Mouse (Mus musculus): ENCODE results near the gene Cdkal1.

Cdkal1 gene

DNA sequence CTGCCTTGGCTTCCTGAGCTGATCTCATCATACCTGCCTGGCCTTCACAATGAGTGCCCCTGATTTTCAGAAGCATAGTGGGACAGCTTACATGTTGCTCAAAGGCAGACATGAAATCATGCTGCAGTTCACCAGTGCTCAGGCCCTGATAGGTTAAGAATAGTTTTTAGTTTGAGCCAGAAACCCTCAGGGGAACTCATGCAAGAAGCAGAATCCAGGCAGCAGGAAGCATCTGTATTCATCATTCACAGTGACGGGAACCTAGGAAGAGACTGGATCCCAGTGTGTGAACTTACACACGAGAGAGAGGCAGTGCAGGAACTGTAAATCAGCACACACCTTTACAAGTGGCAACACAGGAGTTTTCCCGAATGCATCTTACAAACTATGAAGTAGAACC lies 441.0 kb downstream of the Cdkal1 start:
- no peak for DNase-seq (ENCODE audit: low spot score in 2 of 2)

DNA sequence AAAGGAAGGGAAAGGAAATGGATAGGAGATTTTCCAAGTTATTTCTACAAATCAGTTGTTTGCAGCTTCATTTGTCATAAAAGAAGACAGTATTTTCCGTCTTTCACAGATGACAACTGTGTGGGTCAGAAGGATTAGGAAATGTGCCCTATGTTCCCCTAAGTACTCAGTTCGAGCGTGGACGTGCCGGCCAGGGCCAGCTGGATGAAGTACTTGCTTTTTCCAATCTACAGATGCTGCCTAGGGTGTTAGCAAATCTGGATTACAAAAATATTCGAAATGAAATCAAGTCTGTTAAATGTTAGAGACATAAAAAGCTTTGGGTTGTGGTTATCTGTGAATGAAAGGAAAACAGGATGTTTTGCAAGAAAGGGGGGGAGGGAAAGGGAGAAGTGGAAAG lies 444.3 kb downstream of the Cdkal1 start:
- DNase-seq (ENCODE audit: low spot score in 2 of 2): no peak

DNA sequence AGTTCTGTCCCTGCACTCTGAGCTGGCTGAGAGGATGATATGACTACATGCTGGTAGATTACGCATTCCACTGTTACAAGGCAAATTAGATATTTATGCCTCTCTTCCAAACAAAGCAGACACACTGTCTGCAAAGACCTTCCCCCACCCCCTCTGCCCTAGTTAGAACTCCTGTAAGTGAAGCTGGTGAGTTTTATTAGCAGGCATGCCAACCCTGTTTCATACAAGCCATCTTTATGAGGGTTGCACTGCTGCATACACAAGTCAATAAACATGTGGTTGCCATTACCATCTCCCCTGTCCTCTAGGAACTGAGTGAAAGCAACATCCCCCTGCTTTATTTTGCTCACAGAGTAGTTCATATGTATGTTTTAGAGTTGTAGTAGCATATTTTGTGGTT lies 447.9 kb downstream of the Cdkal1 start:
- DNase-seq (ENCODE audit: low spot score in 2 of 2): no peak

DNA sequence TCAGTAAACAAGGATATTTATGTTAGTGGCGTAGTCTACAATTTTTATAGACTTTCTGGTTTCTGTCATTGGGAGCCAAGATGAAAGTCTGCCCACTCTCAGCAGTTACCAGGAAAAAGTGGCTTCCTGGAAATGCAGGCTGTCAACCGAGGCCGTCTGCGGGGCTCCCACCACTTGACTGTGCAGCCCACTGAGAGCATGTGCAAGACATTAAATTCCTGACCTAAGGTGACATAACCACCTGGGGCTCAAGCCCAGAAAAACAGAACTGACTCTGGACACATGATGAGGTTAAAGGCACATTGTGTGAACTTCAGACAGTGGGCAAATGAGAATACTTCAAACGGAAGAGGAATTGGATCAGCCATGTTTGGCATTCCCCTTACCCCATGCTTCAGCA lies 450.2 kb downstream of the Cdkal1 start:
- no peak for DNase-seq (ENCODE audit: low spot score in 2 of 2)

DNA sequence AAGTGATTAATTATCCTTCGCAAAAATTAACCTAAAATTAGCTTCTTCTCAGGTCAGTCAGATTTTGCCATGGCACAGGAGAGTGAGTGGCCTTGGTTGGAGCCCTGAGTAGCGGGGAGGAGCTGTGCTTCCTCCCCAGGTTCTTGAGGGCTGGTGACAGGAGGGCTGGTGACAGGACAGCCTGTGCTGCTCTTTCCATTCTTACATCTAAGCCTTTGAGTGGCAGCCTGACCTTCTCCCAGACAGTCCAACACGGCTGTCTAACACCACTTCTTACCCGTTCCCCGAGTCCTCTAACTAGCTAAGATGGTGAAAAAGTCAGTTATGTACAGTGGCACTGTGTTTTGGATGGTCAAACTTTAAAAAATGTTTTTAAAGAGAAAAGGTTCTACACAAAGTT lies 452.3 kb downstream of the Cdkal1 start:
- no peak for DNase-seq (ENCODE audit: low spot score in 2 of 2)

DNA sequence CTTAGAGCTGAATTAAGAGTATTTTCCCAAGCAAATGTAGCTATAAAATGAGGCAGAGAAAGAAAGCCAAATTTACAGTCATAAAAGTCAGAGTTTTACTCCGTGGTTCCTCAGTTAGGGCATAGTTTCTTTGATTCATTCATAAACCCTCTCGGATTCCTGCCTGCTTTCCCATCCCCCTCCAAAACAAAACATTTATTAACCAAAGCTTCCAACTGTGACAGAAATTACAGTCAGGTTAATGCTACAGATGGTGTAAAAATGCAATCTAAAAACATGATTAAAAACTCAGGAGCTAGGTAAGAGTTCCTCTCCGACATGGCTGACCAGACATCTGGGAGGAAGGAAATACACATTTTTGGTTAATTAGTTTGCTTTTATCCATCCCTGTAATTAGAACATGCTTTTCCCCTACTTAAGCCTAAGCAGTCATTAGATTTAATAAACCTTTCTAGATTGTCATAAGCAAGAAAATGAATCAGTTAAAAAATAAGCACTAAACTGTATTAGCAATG lies 452.9 kb downstream of the Cdkal1 start:
- no peak for DNase-seq (ENCODE audit: low spot score in 2 of 2)

DNA sequence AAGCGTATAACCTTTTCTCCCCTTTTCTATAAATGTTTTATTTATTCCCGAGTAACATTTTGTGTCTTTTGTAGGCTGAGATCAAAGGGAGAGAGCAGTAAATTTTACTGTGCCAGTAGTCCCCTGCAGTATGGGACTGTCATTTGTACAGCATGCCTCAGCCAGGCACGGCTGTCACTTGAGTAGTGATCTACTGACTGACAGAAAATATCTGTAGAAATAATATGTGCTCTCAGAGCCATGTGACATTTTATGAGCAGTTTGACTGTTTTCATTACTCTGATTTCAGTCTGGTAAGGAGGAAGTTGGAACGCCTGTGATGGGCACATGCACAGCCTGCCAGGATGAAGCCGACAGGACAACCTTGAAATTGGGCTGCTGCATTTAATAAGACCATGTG lies 455.6 kb downstream of the Cdkal1 start:
- no peak for DNase-seq (ENCODE audit: low spot score in 2 of 2)

DNA sequence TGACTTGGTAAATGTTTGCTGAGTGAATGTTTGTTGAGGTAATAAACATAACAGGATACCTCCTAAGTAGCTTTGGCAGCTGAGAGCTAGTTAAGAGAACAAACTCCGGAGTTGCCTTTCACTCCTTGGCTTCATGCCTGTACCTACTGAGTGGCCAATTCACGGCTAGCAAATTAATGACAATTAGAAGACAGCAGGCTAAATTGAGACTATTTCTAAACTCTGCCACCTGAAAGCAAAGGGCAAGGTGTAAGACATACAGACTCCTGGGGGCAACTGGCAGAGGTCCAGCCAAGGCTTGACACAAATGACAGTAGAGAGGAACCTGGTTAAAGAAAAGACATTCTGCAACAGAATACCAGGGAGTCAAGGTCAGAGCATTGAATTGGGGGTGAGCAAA lies 457.0 kb downstream of the Cdkal1 start:
- no peak for DNase-seq (ENCODE audit: low spot score in 2 of 2)

DNA sequence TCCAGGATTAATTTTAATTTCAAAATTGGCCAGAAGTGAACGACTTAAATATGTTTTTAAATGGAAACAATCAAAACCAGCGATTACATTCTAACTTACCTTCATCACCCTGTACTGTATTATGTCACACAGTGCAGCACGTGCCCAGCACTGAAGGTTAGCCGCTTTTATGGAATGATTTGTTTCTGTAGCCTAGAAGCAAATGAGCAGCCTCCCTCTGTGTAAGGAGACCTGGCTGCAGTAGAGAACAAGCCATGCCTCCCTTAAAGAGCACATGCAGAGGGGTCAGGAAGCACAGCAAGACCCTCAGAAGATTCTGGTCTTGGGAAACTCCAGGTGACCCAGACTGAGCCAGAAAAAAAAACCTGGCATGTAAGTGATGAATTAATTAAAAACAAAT lies 459.8 kb downstream of the Cdkal1 start:
- no peak for DNase-seq (ENCODE audit: low spot score in 2 of 2)

DNA sequence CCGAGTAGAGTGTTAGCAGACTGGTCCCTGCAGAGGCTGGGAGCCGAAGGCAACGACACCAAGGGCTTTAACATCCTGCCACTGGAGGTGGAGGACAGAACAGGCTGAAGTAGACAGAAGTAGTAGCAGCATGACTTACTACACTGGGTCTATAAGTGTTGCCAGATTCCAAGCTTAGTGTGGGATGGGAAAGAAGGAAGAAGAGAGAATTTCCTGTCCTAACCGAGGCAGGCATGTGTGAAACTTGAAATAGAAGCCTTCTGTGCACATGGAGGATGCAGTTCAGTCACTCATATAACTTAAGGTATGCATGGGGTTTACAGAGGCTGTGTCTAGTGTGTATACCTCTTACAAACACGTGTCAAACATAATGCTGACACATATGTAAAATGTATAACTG lies 465.4 kb downstream of the Cdkal1 start:
- no peak for DNase-seq (ENCODE audit: low spot score in 2 of 2)

DNA sequence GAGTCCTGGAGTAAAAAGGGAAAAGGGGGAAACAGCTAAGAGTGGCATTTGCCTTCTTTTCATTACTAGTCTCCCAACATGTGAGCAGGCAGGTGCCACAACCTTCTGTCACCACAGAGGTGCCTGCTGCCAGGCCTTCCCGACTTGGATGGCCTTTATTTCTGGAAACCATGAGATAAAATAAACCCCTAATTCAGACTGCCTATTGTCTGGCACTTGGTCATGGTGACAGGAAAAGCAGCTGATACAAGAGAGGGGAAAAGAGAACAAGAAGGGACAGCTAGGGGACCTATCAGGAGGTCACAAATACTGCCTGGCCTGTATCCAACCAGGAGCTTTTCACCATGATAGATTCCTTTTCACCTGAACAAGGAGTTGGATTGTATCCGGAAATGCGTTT lies 466.6 kb downstream of the Cdkal1 start:
- no peak for DNase-seq (ENCODE audit: low spot score in 2 of 2)

DNA sequence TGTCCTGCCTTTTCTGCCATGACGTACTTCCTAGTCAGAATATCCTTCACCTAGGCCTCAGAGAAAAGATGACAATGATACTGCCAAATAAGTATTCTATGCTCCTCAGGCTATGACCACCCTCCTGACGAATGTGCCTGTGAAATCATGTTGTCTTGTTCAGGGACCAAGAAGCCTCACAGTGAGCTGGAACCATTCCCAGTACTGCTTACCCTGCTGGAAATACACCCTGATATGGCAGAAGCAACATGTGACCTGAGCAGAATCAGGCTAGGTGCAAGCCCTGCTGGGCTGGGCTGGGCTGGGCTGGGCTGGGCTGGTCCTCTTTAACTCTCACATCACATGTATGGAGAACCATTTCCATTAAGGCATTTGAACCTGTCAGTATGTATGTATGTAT lies 477.9 kb downstream of the Cdkal1 start:
- no peak for DNase-seq (ENCODE audit: low spot score in 2 of 2)

DNA sequence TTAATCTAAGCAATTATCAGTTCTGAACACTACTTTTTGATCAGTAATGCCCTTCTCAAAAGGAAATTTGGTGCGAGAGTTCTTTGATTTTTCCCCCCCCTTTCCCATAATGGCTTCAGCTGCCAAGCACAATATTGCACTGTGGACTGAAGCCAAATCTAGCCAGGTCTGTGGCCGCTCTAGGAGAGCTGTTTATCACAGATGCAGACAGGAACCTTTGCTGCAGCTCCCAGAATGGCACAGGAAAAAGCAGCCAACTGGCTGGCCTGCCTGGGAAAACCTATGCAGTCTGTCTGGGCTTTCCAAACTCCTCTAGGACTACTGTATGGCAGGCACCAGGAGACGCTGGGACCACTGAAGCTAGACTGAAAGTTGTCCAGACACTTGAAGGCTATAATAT lies 483.6 kb downstream of the Cdkal1 start:
- DNase-seq (ENCODE audit: low spot score in 2 of 2): no peak

DNA sequence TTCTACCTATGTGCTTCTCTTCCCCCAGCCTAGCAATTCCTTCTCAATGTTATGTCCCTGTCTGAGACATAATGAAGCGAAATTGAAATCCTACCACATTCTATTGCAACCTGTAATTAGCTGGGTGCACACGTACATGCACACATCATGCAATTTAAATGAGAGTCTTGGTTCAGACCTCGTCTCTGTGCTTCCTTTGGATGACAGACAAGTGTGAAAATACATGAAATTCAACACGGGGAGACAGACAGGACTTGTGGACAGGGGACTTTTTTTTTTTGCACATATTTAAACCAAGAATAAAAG lies 484.1 kb downstream of the Cdkal1 start:
- DNase-seq (ENCODE audit: low spot score in 2 of 2): no peak

DNA sequence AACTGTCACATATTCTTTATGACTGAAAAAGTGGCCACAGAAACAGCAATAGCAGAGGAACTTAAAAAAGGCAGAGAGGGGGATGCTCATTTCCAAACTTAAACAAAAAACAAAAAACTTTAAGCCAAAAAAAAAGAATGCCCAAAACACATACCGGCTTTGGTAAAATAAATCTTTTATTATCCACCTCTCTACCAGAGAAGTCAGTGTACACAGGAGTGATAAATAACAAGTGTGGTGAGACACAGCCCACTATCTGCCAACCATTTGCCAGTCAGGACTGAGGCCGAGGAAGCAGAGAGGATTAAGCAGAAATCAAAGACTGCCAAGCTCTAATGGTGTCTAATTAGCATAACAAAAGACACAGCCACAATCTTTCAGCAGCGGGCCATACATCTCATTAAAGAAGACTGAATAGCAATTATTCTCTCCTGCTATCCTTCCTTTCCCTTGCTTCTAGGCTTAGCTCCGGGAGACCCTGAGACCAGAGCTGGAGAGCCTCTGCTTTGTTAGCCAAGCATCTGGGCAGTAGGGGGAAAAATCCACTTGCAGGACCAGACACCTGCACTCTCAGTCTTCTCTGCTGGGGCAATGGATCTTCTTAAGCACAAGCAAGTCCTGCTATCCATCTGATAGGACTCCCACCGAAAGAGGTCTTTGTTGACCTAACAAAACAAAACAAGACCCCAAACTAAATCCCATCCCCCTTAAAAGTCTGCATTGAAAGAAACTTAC lies 484.6 kb downstream of the Cdkal1 start:
- no peak for DNase-seq (ENCODE audit: low spot score in 2 of 2)

DNA sequence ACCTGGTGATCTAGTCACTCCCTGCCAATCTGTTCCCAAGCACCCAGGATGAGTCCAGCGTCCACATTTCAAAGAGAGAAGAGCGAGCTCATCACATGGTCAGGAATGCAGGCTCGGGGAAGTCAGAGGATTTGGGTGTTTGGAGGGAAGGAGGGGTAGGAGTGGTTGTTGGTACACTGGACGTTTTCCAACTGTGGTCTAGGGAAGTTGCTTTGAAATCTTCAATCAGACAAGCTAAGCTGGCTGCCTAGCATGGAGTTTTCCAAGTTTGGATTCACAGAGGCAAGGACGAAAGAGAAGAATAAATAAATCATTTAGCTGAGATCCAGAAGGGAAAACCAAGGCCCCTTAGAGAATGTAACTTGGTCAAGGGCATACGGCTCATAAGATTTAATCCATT lies 486.7 kb downstream of the Cdkal1 start:
- DNase-seq (ENCODE audit: low spot score in 2 of 2): no peak

DNA sequence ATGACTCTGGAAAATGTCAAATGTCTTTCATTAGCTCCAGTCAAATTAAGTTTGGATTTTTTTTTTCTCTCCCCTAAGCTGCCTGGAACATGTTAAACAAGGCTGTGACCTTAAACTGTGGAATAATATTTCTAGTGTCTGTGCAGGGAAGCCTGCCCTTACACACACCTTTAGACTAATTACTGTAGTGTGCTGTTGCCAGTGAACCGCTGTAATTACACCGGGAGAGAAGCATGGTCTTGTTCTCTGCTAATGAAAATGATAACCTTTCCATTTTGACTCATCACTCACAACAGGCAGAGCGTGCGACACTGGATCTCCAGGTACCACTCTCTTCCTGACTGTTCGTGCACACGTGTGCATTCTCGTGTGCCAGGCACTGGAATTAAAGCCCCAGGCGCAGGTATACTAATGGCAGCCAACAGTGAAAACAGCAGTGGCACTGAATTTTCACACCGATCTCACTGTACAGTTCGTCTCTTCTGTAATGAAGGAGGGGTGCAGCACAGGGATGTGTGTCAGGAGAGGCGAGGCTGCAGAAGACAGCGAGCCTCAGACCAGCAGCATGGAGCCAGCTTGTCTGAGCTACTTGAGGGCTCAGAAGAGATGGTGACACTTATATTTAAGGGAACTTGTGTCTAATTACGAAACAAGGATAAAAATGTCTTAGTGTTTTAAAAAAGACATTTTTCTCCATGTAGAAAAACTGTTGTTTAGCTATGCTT lies 490.4 kb downstream of the Cdkal1 start:
- no peak for DNase-seq (ENCODE audit: low spot score in 2 of 2)

DNA sequence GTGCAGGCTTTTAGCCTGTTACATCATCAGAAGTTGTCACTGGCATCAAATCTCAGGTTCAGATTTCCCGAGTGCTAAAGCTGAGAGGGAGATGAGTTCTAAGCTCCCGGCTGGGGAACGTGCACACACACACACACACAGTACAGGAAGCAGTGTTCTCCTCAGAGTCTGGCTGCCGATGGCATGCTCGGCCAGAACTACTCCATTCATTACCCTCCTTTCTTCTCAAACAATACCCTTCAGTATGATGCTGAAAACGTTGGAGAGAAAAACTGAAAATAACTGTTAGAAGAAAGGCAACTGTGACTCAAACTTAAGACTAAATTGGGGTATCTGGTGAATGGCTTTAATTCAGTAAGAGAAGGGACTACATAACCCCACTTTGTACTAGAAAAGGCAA lies 491.5 kb downstream of the Cdkal1 start:
- DNase-seq (ENCODE audit: low spot score in 2 of 2): no peak

DNA sequence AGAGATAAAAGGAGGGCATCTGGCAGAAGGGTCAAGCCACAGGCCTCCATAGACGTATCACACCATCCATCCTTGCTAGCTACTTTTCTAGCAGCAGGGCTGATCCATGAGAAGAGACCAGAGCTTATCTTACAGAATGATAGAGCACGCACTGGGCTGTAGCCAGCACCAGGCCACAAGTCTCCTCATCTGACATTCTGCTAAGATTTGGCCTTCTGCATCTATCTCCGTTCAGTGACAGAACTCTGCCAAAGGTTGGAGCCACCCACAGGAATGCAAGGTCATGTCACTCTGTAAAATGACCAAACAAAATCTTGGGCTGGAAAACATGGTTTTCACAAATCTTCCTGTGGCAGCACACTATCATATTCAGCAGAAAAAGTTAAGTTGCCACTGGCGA lies 493.6 kb downstream of the Cdkal1 start:
- DNase-seq (ENCODE audit: low spot score in 2 of 2): no peak

DNA sequence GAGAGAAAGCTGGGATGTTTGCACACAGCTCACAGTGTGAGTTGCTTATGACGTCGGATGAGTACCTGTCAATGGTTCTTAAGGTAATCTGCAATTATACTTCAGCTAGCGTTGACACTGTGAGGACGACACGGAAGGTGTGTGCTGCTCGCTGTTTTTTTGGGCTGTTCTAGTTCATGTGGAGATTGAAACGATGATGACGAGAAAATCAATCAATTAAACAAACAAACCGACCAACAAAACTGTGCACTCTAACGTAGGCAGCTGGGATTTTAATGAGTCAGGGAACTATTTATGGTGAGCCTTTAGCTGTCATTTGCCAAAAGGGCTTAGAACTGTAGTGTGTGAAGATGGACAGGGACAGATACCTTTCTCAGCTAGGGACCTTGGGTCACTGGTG lies 494.6 kb downstream of the Cdkal1 start:
- DNase-seq (ENCODE audit: low spot score in 2 of 2): no peak

DNA sequence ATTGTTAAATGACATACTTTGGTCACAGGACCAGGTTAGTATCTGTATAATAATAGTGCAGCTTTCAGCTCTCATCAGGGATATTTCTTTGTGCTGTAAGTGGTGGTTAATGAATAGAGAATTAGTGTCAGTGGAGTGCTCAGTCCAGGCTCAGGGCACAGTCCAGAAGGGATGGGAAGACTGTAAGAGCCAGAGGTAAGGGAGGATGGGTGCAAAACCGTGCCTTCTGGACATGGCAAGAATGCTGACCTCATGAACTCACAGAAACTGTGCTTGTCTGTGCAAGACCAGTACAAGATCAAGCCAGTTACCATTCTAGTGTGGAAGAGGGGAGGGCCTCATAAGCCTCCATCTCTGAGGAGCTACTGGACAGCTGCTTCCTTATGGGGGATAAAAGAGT lies 496.1 kb downstream of the Cdkal1 start:
- DNase-seq (ENCODE audit: low spot score in 2 of 2): no peak

DNA sequence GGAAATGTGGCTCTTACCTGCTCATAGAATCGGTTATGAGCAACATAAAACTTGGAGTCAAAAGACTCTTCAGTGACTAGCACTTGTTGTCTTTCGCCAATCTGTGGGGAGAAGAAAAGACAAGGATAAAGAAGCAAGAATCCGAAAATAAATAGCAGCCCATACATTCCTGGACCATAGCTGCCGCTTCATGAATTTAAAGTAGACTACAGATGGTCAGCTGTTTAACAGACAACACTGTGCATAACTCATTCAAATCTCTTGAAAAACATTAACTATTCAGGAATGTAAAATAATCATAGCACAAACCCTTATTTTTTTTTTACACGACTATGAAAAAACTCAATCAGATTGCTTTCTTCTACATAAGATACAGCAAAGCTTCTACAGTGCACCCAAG lies 498.0 kb downstream of the Cdkal1 start:
- no peak for DNase-seq (ENCODE audit: low spot score in 2 of 2)

DNA sequence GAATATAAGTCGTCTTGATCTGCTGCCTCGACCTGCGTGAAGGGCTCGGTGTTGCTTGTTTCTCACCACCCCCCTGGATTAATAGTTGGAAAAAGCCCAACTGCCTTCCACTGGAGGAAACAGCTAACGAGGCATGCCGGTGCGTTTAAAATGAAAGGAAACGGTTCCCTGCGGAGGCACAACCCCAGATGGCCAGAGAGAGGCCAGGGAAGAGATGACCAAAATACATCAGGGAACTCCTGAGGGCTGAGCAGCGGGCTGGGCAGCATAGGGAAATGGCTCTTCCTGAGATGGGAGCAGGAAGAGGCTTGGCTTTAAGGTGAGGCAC lies 499.4 kb downstream of the Cdkal1 start:
- DNase-seq (ENCODE audit: low spot score in 2 of 2): no peak

All from thymus, postnatal 10 days (tissue).